Mouse (Mus musculus) lung, embryonic 14.5 days (tissue): ENCODE data around the gene Grik5. TPM values are rescaled to one million over a fixed set of nuclear protein-coding genes. Genes with fewer than 3 reads are reported as not detected.

ENCODE experiments used
- ATAC-seq: fragments of 200-750 bp; cut with Nextera tagmentation; 2 replicates; pipeline ENCODE4 v1.8.0; 2017; ENCODE audit warnings: mild to moderate bottlenecking, moderate TSS enrichment, moderate library complexity; ENCODE audit not compliant: insufficient read depth
- DNase-seq: peaks from one replicate; pipeline ENCODE4 v3.0.0-alpha.2; 2015
- H3K27ac ChIP-seq: fragments of 300-500 bp; sonication (generic); 2 replicates; pipeline ENCODE4 v1.5.1; 2014; ENCODE audit warnings: low read depth, mild to moderate bottlenecking, moderate library complexity
- H3K27me3 ChIP-seq: fragments of 300-500 bp; sonication (generic); 2 replicates; pipeline ENCODE4 v1.6.1; 2014; ENCODE audit warnings: low read length, control low read depth; ENCODE audit not compliant: insufficient read depth
- H3K36me3 ChIP-seq: fragments of 300-500 bp; sonication (generic); 2 replicates; pipeline ENCODE4 v1.6.1; 2014; ENCODE audit warnings: control low read depth; ENCODE audit not compliant: insufficient read depth
- H3K4me1 ChIP-seq: fragments of 300-500 bp; sonication (generic); 2 replicates; pipeline ENCODE4 v1.6.1; 2014; ENCODE audit warnings: antibody characterized with exemption, control low read depth; ENCODE audit not compliant: insufficient read depth
- H3K4me2 ChIP-seq: fragments of 300-500 bp; sonication (generic); 2 replicates; pipeline ENCODE4 v1.6.1; 2014; ENCODE audit warnings: mild to moderate bottlenecking
- H3K4me3 ChIP-seq: fragments of 300-500 bp; sonication (generic); 2 replicates; pipeline ENCODE4 v1.5.1; 2014; ENCODE audit warnings: low read depth, low read length
- H3K9ac ChIP-seq: fragments of 300-500 bp; sonication (generic); 2 replicates; pipeline ENCODE4 v1.6.1; 2014
- H3K9me3 ChIP-seq: fragments of 300-500 bp; sonication (generic); 2 replicates; pipeline ENCODE4 v1.6.1; 2016; ENCODE audit warnings: low read depth, low read length, control low read depth
- CTCF ChIP-seq: IDR thresholded peaks from 2 replicates; pipeline ENCODE4 v1.5.1; 2016; ENCODE audit warnings: antibody characterized with exemption, low read depth
- WGBS: fragments of 180-500 bp; shearing (Covaris S2); extraction: QIAGEN DNeasy Blood & Tissue Kit; methylation state at CpG from one replicate; pipeline ENCODE4 v1.1.7; 2014; 5-methylcytosine and 5-hydroxymethylcytosine counted together
- polyA plus RNA-seq: library from polyadenylated mRNA; unstranded; fragments of >200 nt; fragmentation: Nextera tagmentation; extraction: Ambion mirVana; gene quantifications from 2 replicates; pipeline ENCODE4 v1.2.1, GENCODE M21; 2014

Grik5 gene
- polyA plus RNA-seq, 1 experiment from 2014 or later, result 6.7 TPM

- Histone ChIP-seq H3K4me1 (no peaks in the 10 kb centered on the region), H3K9me3 (no peaks in the 10 kb centered on the region), H3K4me3 (no peak overlapping the region), H3K27ac (no peak overlapping the region), H3K4me2 (no peak overlapping the region), H3K9ac (no peak overlapping the region), H3K36me3 (no peaks in the 10 kb centered on the region), H3K27me3 (peaks cover 57% of the 10 kb centered on the region)
- no peak for ATAC-seq
- TF ChIP-seq CTCF, result no peak
- no peak for DNase-seq
- WGBS, result 78% methylated on average over 8 of the region's 8 CpGs
Observed at GRCm38 (mm10) chr7:25003820-25004388, 68.2 kb downstream of the Grik5 start.

GRCm38 (mm10) chr7:25003291-25003690 lies 68.9 kb downstream of the Grik5 start:
- H3K9ac ChIP-seq, result no peak overlapping the region
- no peak overlapping the region for H3K4me3 ChIP-seq
- 24% methylated on average over 11 of the region's 11 CpGs for WGBS
- H3K36me3 ChIP-seq, result no peaks in the 10 kb centered on the region
- no peak for TF ChIP-seq CTCF
- no peaks in the 10 kb centered on the region for H3K9me3 ChIP-seq
- H3K27me3 ChIP-seq, result peaks cover 51% of the 10 kb centered on the region
- no peak for ATAC-seq
- no peak overlapping the region for H3K4me2 ChIP-seq
- DNase-seq, result peak; percentile 29
- H3K4me1 ChIP-seq, result no peaks in the 10 kb centered on the region
- no peak overlapping the region for H3K27ac ChIP-seq

GRCm38 (mm10) chr7:25000711-25001110 lies 71.4 kb downstream of the Grik5 start:
- H3K27me3 ChIP-seq, result peaks cover 25% of the 10 kb centered on the region
- 56% methylated on average over 12 of the region's 12 CpGs for WGBS
- no peak overlapping the region for H3K4me2 ChIP-seq
- H3K9ac ChIP-seq, result no peak overlapping the region
- ATAC-seq (no peak), DNase-seq (no peak)
- no peak overlapping the region for H3K27ac ChIP-seq
- no peak overlapping the region for H3K4me3 ChIP-seq
- no peaks in the 10 kb centered on the region for H3K4me1 ChIP-seq
- no peaks in the 10 kb centered on the region for H3K9me3 ChIP-seq
- no peaks in the 10 kb centered on the region for H3K36me3 ChIP-seq
- TF ChIP-seq CTCF, result no peak

- WGBS, result 64% methylated on average over 7 of the region's 7 CpGs
Observed at GRCm38 (mm10) chr7:25000211-25000610, 71.9 kb downstream of the Grik5 start.

GRCm38 (mm10) chr7:24993081-24993480 lies 79.1 kb downstream of the Grik5 start:
- Histone ChIP-seq H3K9me3 (no peaks in the 10 kb centered on the region), H3K4me2 (no peak overlapping the region), H3K27ac (no peak overlapping the region), H3K36me3 (no peaks in the 10 kb centered on the region), H3K4me1 (no peaks in the 10 kb centered on the region), H3K4me3 (no peak overlapping the region), H3K9ac (no peak overlapping the region), H3K27me3 (no peaks in the 10 kb centered on the region)
- TF ChIP-seq CTCF, result no peak
- ATAC-seq (no peak), DNase-seq (no peak)
- 68% methylated on average over 6 of the region's 6 CpGs for WGBS

More at GRCm38 (mm10) chr7:25000211-25000610, 71.9 kb downstream of the Grik5 start:
- no peak overlapping the region for H3K4me2 ChIP-seq
- H3K4me1 ChIP-seq, result no peaks in the 10 kb centered on the region
- DNase-seq (no peak), ATAC-seq (no peak)
- no peak overlapping the region for H3K27ac ChIP-seq
- H3K36me3 ChIP-seq, result no peaks in the 10 kb centered on the region
- no peak for TF ChIP-seq CTCF
- no peak overlapping the region for H3K9ac ChIP-seq
- H3K4me3 ChIP-seq, result no peak overlapping the region
- H3K9me3 ChIP-seq, result no peaks in the 10 kb centered on the region
- H3K27me3 ChIP-seq, result peaks cover 20% of the 10 kb centered on the region

GRCm38 (mm10) chr7:24990478-24990877 lies 81.7 kb downstream of the Grik5 start:
- ATAC-seq (no peak), DNase-seq (no peak)
- H3K9me3 ChIP-seq, result no peaks in the 10 kb centered on the region
- H3K4me1 ChIP-seq, result no peaks in the 10 kb centered on the region
- no peak overlapping the region for H3K9ac ChIP-seq
- no peak overlapping the region for H3K27ac ChIP-seq
- no peak overlapping the region for H3K4me2 ChIP-seq
- TF ChIP-seq CTCF, result no peak
- H3K36me3 ChIP-seq, result no peaks in the 10 kb centered on the region
- 79% methylated on average over 8 of the region's 8 CpGs for WGBS
- no peak overlapping the region for H3K4me3 ChIP-seq
- no peaks in the 10 kb centered on the region for H3K27me3 ChIP-seq

GRCm38 (mm10) chr7:24987941-24988340 lies 84.2 kb downstream of the Grik5 start:
- TF ChIP-seq CTCF, result no peak
- H3K4me3 ChIP-seq, result no peak overlapping the region
- no peak overlapping the region for H3K4me2 ChIP-seq
- ATAC-seq, result no peak
- H3K27ac ChIP-seq, result no peak overlapping the region
- H3K4me1 ChIP-seq, result no peaks in the 10 kb centered on the region
- no peak overlapping the region for H3K9ac ChIP-seq
- no peaks in the 10 kb centered on the region for H3K36me3 ChIP-seq
- DNase-seq, result no peak
- H3K9me3 ChIP-seq, result no peaks in the 10 kb centered on the region
- 77% methylated on average over 14 of the region's 14 CpGs for WGBS
- no peaks in the 10 kb centered on the region for H3K27me3 ChIP-seq
